Mouse (Mus musculus) E14TG2a.4 (cell line): ENCODE data around the gene Apoc3.
A peak's percentile ranks its signal among the peaks of the same experiment; 100 is the strongest.

Experiments used
- H3K27me3 ChIP-seq: 2 replicates; pipeline ENCODE4 v1.6.1; 2014; ENCODE audit warnings: low read length, control low read depth; ENCODE audit not compliant: insufficient read depth
- H3K36me3 ChIP-seq: 2 replicates; pipeline ENCODE4 v1.6.1; 2014; ENCODE audit warnings: low read length, control low read depth; ENCODE audit not compliant: insufficient read depth
- H3K4me1 ChIP-seq: replicated peaks from 2 replicates; pipeline ENCODE4 v1.6.1; 2014; ENCODE audit warnings: low read depth, low read length, control low read depth
- H3K4me3 ChIP-seq: replicated peaks from 2 replicates; pipeline ENCODE4 v1.5.1; 2014; ENCODE audit warnings: mild to moderate bottlenecking, low read length
- H3K9me3 ChIP-seq: 2 replicates; pipeline ENCODE4 v1.6.1; 2014; ENCODE audit warnings: low read length, control low read depth
- CTCF ChIP-seq: conservative IDR thresholded peaks from 2 replicates; pipeline ENCODE4 v1.5.1; 2014; ENCODE audit warnings: low read length
- NANOG ChIP-seq: IDR thresholded peaks from 2 replicates; pipeline ENCODE4 v1.6.1; 2014; ENCODE audit warnings: borderline replicate concordance, low read length, mixed read lengths
- POU5F1 ChIP-seq: IDR thresholded peaks from 2 replicates; pipeline ENCODE4 v1.6.1; 2014; ENCODE audit warnings: low read length, borderline replicate concordance

Apoc3 gene

GRCm38 (mm10) chr9:46194809-46195208 lies 40.6 kb downstream of the Apoc3 start:
- no peak for TF ChIP-seq CTCF
- no peak for TF ChIP-seq POU5F1
- no peak for TF ChIP-seq NANOG
- Histone ChIP-seq H3K4me3 (no peak overlapping the region), H3K27me3 (no peaks in the 10 kb centered on the region), H3K36me3 (peaks cover 59% of the 10 kb centered on the region), H3K4me1 (0 out of 2 replicates have a peak, but pooled peaks cover 5% of the 10 kb centered on the region), H3K9me3 (no peaks in the 10 kb centered on the region)

GRCm38 (mm10) chr9:46192642-46193041 lies 42.8 kb downstream of the Apoc3 start:
- H3K4me1 ChIP-seq = 0 out of 2 replicates have a peak, but pooled peaks cover 5% of the 10 kb centered on the region
- H3K27me3 ChIP-seq = no peaks in the 10 kb centered on the region
- TF ChIP-seq NANOG = no peak
- TF ChIP-seq CTCF = no peak
- no peak for TF ChIP-seq POU5F1
- H3K4me3 ChIP-seq = no peak overlapping the region
- peaks cover 39% of the 10 kb centered on the region for H3K36me3 ChIP-seq
- no peaks in the 10 kb centered on the region for H3K9me3 ChIP-seq

DNA sequence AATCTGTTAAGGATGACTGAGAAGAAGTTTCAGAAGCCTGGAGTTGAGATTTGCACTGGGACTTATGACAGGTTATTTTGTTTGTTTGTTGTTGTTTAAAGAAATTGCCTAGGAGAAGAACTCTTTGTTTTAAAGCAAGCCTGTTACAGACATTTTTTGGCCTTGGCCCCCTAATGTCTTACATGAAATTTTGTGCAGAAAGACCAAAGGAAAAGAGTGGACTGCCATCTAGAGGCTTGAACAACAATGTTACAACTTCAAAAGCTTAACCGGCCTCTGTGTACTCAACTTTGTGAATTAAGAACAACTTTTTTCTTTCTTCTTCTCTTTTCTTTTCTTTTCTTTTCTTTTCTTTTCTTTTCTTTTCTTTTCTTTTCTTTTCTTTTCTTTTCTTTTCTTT lies 43.8 kb downstream of the Apoc3 start:
- TF ChIP-seq CTCF = 0 out of 2 replicates have a peak, but pooled peaks have one; percentile 8
- no peak for TF ChIP-seq POU5F1
- H3K27me3 ChIP-seq = no peaks in the 10 kb centered on the region
- H3K36me3 ChIP-seq = peaks cover 29% of the 10 kb centered on the region
- H3K9me3 ChIP-seq = no peaks in the 10 kb centered on the region
- H3K4me1 ChIP-seq = 0 out of 2 replicates have a peak, but pooled peaks cover 5% of the 10 kb centered on the region
- H3K4me3 ChIP-seq = no peak overlapping the region

- Histone ChIP-seq H3K9me3 (no peaks in the 10 kb centered on the region), H3K27me3 (no peaks in the 10 kb centered on the region), H3K36me3 (peaks cover 25% of the 10 kb centered on the region), H3K4me3 (no peak overlapping the region), H3K4me1 (0 out of 2 replicates have a peak, but pooled peaks cover 5% of the 10 kb centered on the region)
- TF ChIP-seq CTCF = no peak
- no peak for TF ChIP-seq POU5F1
- TF ChIP-seq NANOG = no peak
These were observed 44.2 kb downstream of the Apoc3 start for GRCm38 (mm10) chr9:46191234-46191633.

GRCm38 (mm10) chr9:46189381-46189780 lies 46.1 kb downstream of the Apoc3 start:
- Histone ChIP-seq H3K4me1 (peaks cover 6% of the 10 kb centered on the region; the same call in 1 of the 2 replicates), H3K9me3 (no peaks in the 10 kb centered on the region), H3K4me3 (no peak overlapping the region), H3K27me3 (no peaks in the 10 kb centered on the region), H3K36me3 (peaks cover 6% of the 10 kb centered on the region)
- no peak for TF ChIP-seq POU5F1
- TF ChIP-seq CTCF = no peak
- TF ChIP-seq NANOG = no peak

- H3K9me3 ChIP-seq = no peaks in the 10 kb centered on the region
- H3K36me3 ChIP-seq = peaks cover 2% of the 10 kb centered on the region
- no peaks in the 10 kb centered on the region for H3K27me3 ChIP-seq
- H3K4me1 ChIP-seq = peaks cover 6% of the 10 kb centered on the region; the same call in 1 of the 2 replicates
- no peak overlapping the region for H3K4me3 ChIP-seq
- TF ChIP-seq NANOG (no peak), POU5F1 (no peak), CTCF (no peak)
These were observed 46.5 kb downstream of the Apoc3 start for GRCm38 (mm10) chr9:46188956-46189355.

DNA sequence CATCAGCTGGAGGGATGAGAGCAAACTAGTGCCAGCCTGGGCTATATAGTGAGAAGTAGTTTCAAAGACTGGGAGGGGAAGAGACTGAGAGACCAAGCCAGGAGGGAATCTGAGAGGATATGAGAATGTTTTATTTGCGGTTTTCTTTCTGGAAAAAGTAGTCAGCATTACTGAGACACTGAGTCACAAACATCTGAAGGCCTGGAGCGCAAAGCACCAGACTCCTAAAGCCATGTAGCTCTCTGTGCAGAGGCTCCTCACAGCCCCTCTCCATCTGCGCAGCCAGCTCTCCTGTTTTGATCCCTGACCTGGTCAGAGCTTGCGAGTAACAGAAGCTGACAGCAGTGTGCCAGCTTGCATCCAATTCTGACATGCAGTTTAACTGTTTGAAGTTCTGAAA lies 47.1 kb downstream of the Apoc3 start:
- no peaks in the 10 kb centered on the region for H3K27me3 ChIP-seq

DNA sequence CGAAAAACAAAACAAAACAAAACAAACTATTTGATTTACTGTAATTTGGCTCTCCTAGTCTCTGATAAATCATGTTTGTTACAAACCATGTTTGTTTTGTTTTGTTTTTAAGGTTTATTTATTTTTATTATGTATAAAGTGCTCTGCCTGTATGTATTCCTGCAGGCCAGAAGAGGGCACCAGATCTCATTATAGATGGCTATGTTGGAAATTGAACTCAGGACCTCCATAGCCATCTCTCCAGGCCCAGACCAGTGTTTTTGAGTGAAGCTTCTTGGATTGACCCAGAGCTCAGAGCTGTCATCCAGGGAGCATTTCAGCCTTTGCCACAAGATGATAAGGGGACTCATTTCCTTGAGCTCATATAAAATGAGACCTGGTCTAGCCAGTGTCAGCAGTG lies 49.0 kb downstream of the Apoc3 start:
- peaks cover 14% of the 10 kb centered on the region for H3K4me1 ChIP-seq
- H3K27me3 ChIP-seq = no peaks in the 10 kb centered on the region
- no peaks in the 10 kb centered on the region for H3K36me3 ChIP-seq
- no peak overlapping the region for H3K4me3 ChIP-seq
- H3K9me3 ChIP-seq = no peaks in the 10 kb centered on the region
- peak; percentile 34 for TF ChIP-seq CTCF
- TF ChIP-seq NANOG = no peak
- TF ChIP-seq POU5F1 = no peak

More for the DNA sequence above, 47.1 kb downstream of the Apoc3 start:
- no peaks in the 10 kb centered on the region for H3K36me3 ChIP-seq
- no peak for TF ChIP-seq CTCF
- H3K4me1 ChIP-seq = peaks cover 6% of the 10 kb centered on the region; the same call in 1 of the 2 replicates
- H3K4me3 ChIP-seq = no peak overlapping the region
- H3K9me3 ChIP-seq = no peaks in the 10 kb centered on the region

DNA sequence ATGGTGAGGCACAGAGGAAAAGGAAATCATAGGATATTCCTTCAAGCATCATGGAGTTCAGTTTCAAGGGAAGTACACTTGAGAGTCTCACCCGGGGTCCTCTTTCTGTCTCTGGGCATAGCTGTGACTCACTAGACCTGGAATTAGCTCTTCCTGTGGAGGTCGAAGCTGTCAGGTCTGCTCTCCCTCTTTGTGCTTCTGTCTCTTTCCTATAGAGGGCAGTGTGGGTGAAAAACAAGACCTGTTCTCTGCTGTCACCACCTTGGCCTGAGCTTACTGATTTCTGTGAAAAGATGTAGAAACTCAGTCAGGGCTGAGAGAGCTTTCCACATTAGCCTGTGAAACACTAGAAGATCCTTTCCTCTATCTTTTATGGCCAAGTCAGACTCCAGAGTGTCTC lies 50.2 kb downstream of the Apoc3 start:
- H3K4me3 ChIP-seq = no peak overlapping the region
- no peaks in the 10 kb centered on the region for H3K36me3 ChIP-seq
- no peaks in the 10 kb centered on the region for H3K9me3 ChIP-seq
- H3K4me1 ChIP-seq = peaks cover 23% of the 10 kb centered on the region
- H3K27me3 ChIP-seq = no peaks in the 10 kb centered on the region
- peak; percentile 65 for TF ChIP-seq CTCF
- TF ChIP-seq POU5F1 = no peak
- TF ChIP-seq NANOG = no peak

GRCm38 (mm10) chr9:46184542-46184941 lies 50.9 kb downstream of the Apoc3 start:
- H3K9me3 ChIP-seq = no peaks in the 10 kb centered on the region
- no peak overlapping the region for H3K4me3 ChIP-seq
- no peaks in the 10 kb centered on the region for H3K27me3 ChIP-seq
- no peak for TF ChIP-seq POU5F1
- TF ChIP-seq NANOG = no peak
- no peak for TF ChIP-seq CTCF
- H3K4me1 ChIP-seq = peaks cover 23% of the 10 kb centered on the region
- no peaks in the 10 kb centered on the region for H3K36me3 ChIP-seq
